Mouse (Mus musculus) heart, embryonic 14.5 days (tissue): ENCODE measurements at regions not wholly inside any gene's neighbourhood (a gene's known extent, or its start where the extent isn't known, plus 50 kb on each side); places are given as distances from the start of the nearest gene placed in this dataset.

ENCODE experiments used
- ATAC-seq: fragments of 200-750 bp; cut with Nextera tagmentation; 2 replicates; pipeline ENCODE4 v1.8.0; 2017; ENCODE audit warnings: low read depth, moderate TSS enrichment; ENCODE audit not compliant: insufficient number of reproducible peaks, insufficient read depth, low FRiP score
- H3K27ac ChIP-seq, 2 experiments: fragments of 200-500 bp in 1 of 2; fragments of 300-500 bp in 1 of 2; sonication (generic) in 1 of 2; replicated peaks in 1 of 2; 2 replicates each; pipeline ENCODE4 v1.5.1; 2012 to 2014; ENCODE audit warnings: low read depth in 2 of 2, low read length in 2 of 2, control low read depth in 1 of 2, mild to moderate bottlenecking in 1 of 2, mixed read lengths in 1 of 2; ENCODE audit not compliant: control insufficient read depth in 1 of 2, insufficient read depth in 1 of 2
- H3K27me3 ChIP-seq: fragments of 300-500 bp; sonication (generic); 2 replicates; pipeline ENCODE4 v1.6.1; 2014; ENCODE audit warnings: mild to moderate bottlenecking, low read length, control low read depth; ENCODE audit not compliant: control insufficient read depth, insufficient read depth
- H3K36me3 ChIP-seq: fragments of 300-500 bp; sonication (generic); 2 replicates; pipeline ENCODE4 v1.6.1; 2014; ENCODE audit warnings: mild to moderate bottlenecking, control low read depth, low read length, mixed read lengths; ENCODE audit not compliant: control insufficient read depth, insufficient read depth
- H3K4me1 ChIP-seq, 2 experiments: fragments of 200-500 bp in 1 of 2; fragments of 300-500 bp in 1 of 2; sonication (generic) in 1 of 2; 2 replicates each; pipeline ENCODE4 v1.6.1; 2012 to 2014; ENCODE audit warnings: low read length in 2 of 2, control low read depth in 1 of 2, mixed read lengths in 1 of 2; ENCODE audit not compliant: control insufficient read depth in 2 of 2, insufficient read depth in 2 of 2
- H3K4me2 ChIP-seq: fragments of 300-500 bp; sonication (generic); 2 replicates; pipeline ENCODE4 v1.6.1; 2014; ENCODE audit warnings: mild to moderate bottlenecking, low read length
- H3K4me3 ChIP-seq, 2 experiments: fragments of 200-500 bp in 1 of 2; fragments of 300-500 bp in 1 of 2; sonication (generic) in 1 of 2; 2 replicates each; pipeline ENCODE4 v1.5.1; 2012 to 2014; ENCODE audit warnings: low read length in 2 of 2, mild to moderate bottlenecking in 2 of 2, control low read depth in 1 of 2, low read depth in 1 of 2, moderate library complexity in 1 of 2; ENCODE audit not compliant: control insufficient read depth in 1 of 2, insufficient read depth in 1 of 2
- H3K9ac ChIP-seq: fragments of 300-500 bp; sonication (generic); 2 replicates; pipeline ENCODE4 v1.6.1; 2014; ENCODE audit warnings: mild to moderate bottlenecking, low read length
- H3K9me3 ChIP-seq: fragments of 300-500 bp; sonication (generic); 2 replicates; pipeline ENCODE4 v1.6.1; 2016; ENCODE audit warnings: low read length, control low read depth; ENCODE audit not compliant: control insufficient read depth
- WGBS: fragments of 180-500 bp; shearing (Covaris S2); extraction: QIAGEN DNeasy Blood & Tissue Kit; methylation state at CpG from one replicate; pipeline ENCODE4 v1.1.7; 2014; 5-methylcytosine and 5-hydroxymethylcytosine counted together

GRCm38 (mm10) chr15:96759078-96759995 lies 59.8 kb upstream of the Slc38a2 start:
- no peak for ATAC-seq
- WGBS, result 78% methylated on average over 13 of the region's 13 CpGs
- peaks cover 4 to 7% of the 10 kb centered on the region in 2 experiments; a peak in 3 of 4 replicates for H3K4me1 ChIP-seq
- H3K9me3 ChIP-seq, result no peaks in the 10 kb centered on the region
- no peaks in the 10 kb centered on the region for H3K27me3 ChIP-seq
- no peak overlapping the region for H3K4me3 ChIP-seq
- no peak overlapping the region for H3K9ac ChIP-seq
- H3K36me3 ChIP-seq, result no peaks in the 10 kb centered on the region
- H3K27ac ChIP-seq, result 0 out of 4 replicates have a peak overlapping the region, but pooled peaks of 1 of the 2 experiments have one; percentile 14
- no peak overlapping the region for H3K4me2 ChIP-seq

- 85% methylated on average over 9 of the region's 9 CpGs for WGBS
- no peak overlapping the region for H3K27ac ChIP-seq
Observed at GRCm38 (mm10) chr15:96757446-96758198, 58.1 kb upstream of the Slc38a2 start.

DNA sequence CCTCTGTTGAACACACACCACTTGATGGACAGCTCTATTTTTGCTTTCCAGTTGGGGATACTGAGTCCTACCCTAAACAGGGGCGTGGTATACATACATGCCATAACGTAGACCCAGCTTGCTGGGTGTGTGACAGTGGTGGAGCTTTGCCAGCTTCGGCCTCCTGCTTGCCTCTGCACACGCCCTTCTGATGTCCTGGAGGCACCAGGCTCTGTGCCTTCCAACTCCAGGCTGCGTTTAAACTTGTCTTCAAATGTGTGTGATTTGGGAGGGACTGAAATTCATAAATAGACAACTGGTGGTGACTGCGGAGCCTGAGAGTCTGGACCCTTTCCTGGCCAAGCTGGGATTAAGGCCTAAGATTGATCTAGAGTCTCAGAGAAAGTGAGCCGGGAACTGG lies 56.9 kb upstream of the Slc38a2 start:
- H3K9ac ChIP-seq, result 0 out of 2 replicates have a peak overlapping the region, but pooled peaks have one; percentile 22
- peaks cover 11 to 13% of the 10 kb centered on the region in 2 experiments for H3K4me1 ChIP-seq
- H3K27me3 ChIP-seq, result no peaks in the 10 kb centered on the region
- no peak overlapping the region for H3K4me2 ChIP-seq
- no peak overlapping the region for H3K4me3 ChIP-seq
- H3K36me3 ChIP-seq, result no peaks in the 10 kb centered on the region
- 55% methylated on average over 7 of the region's 7 CpGs for WGBS
- peak overlapping the region in 1 of 2 experiments; percentile 10; a peak in 1 of 4 replicates for H3K27ac ChIP-seq
- no peak for ATAC-seq
- no peaks in the 10 kb centered on the region for H3K9me3 ChIP-seq

More at GRCm38 (mm10) chr15:96757446-96758198, 58.1 kb upstream of the Slc38a2 start:
- Histone ChIP-seq H3K4me2 (no peak overlapping the region), H3K4me3 (no peak overlapping the region), H3K9ac (no peak overlapping the region), H3K36me3 (no peaks in the 10 kb centered on the region), H3K27me3 (no peaks in the 10 kb centered on the region), H3K4me1 (peaks cover 4 to 7% of the 10 kb centered on the region in 2 experiments; a peak in 3 of 4 replicates), H3K9me3 (no peaks in the 10 kb centered on the region)
- ATAC-seq, result no peak

DNA sequence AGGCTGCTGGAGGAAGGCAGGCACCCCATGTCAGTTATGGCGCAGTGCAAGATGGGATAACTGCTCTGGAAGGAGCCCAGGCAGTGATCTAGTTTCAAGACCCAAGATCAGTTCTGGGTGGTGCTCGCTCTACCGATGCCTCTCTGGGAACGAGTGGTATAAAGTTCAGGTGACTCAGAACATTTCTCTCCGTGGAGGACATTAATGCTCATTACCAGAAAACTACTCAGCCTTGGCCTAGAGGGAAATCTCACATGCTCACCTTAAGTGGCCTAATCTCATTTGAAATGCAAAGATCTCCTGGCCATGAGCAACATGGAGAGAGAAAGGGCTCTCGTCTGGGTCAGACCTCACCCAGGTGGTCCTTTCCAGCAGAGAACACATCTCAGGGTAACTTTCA lies 56.4 kb upstream of the Slc38a2 start:
- 76% methylated on average over 6 of the region's 6 CpGs for WGBS
- Histone ChIP-seq H3K4me2 (no peak overlapping the region), H3K27me3 (no peaks in the 10 kb centered on the region), H3K4me1 (peaks cover 14 to 18% of the 10 kb centered on the region in 2 experiments), H3K4me3 (no peak overlapping the region), H3K36me3 (no peaks in the 10 kb centered on the region), H3K27ac (no peak overlapping the region), H3K9ac (no peak overlapping the region), H3K9me3 (no peaks in the 10 kb centered on the region)
- no peak for ATAC-seq

- Histone ChIP-seq H3K36me3 (no peaks in the 10 kb centered on the region), H3K27me3 (no peaks in the 10 kb centered on the region), H3K27ac (no peak overlapping the region), H3K4me1 (peaks cover 15 to 21% of the 10 kb centered on the region in 2 experiments), H3K4me3 (no peak overlapping the region), H3K9me3 (no peaks in the 10 kb centered on the region), H3K9ac (no peak overlapping the region), H3K4me2 (no peak overlapping the region)
- 94% methylated on average over 13 of the region's 13 CpGs for WGBS
- ATAC-seq, result no peak
Observed at GRCm38 (mm10) chr15:96755322-96755942, 55.9 kb upstream of the Slc38a2 start.

GRCm38 (mm10) chr15:96754079-96754478 lies 54.5 kb upstream of the Slc38a2 start:
- ATAC-seq, result no peak
- Histone ChIP-seq H3K4me3 (no peak overlapping the region), H3K9ac (no peak overlapping the region), H3K36me3 (no peaks in the 10 kb centered on the region), H3K9me3 (no peaks in the 10 kb centered on the region), H3K27me3 (no peaks in the 10 kb centered on the region), H3K4me1 (peaks cover 24 to 25% of the 10 kb centered on the region in 2 experiments), H3K4me2 (no peak overlapping the region), H3K27ac (no peak overlapping the region)
- 81% methylated on average over 5 of the region's 5 CpGs for WGBS

GRCm38 (mm10) chr15:96752719-96753118 lies 53.2 kb upstream of the Slc38a2 start:
- Histone ChIP-seq H3K4me2 (no peak overlapping the region), H3K27me3 (no peaks in the 10 kb centered on the region), H3K4me1 (peaks cover 27 to 34% of the 10 kb centered on the region in 2 experiments), H3K9ac (no peak overlapping the region), H3K27ac (no peak overlapping the region), H3K36me3 (no peaks in the 10 kb centered on the region), H3K9me3 (no peaks in the 10 kb centered on the region), H3K4me3 (no peak overlapping the region)
- no peak for ATAC-seq
- 97% methylated on average over 8 of the region's 8 CpGs for WGBS
